Mouse (Mus musculus): ENCODE measurements around the gene Banp.

DNA sequence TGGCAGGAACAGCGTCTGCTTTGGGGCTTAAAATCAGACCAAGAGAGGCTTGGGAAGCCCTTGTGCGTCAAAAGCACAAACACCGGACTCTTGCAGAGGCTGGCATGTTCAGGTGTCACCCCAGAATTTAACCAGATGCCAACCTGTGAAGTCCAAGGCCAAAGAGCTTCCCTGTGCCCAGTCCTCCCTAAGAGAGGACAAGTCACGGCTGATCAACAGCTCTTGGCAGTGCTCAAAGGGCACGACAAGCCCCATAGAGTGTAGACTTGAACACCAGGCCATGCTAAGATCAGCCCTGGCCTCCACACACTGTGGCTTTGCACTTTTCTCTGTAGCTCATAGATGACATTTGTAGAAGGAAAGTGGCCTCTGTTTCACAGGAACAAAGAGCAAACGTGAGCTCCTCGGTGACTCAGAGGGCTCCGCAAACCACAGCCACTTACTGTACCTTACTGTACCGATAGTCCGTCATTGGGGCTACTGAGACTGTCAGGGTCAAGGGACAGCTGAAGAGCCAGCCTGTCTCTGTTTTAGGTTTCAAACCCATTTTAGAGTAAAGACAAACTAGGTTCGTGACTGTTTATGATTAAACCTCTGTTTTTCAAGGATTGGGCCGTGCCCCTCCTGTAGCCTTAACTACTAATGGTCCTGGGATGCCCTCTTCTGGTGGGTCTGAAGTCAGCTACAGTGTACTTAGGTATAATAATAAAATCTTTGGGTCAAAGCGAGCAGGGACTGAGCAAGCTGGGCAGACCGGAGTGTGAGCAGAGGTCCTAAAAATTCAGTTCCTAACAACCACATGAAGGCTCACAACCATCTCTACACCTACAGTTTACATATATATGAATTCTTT lies 16.7 kb upstream of the Banp start:
- no peak for TF ChIP-seq CTCF (IDR thresholded peaks at IDR 0.05; ENCODE audit: borderline replicate concordance, control insufficient read depth, extremely low read depth, insufficient read depth, low read length, poor library complexity)
- TF ChIP-seq POLR2A (IDR thresholded peaks at IDR 0.05; ENCODE audit: control insufficient read depth, extremely low read depth, insufficient read depth, low read length, poor library complexity), result no peak
